ENCODE assay signal across 9 mouse cellular contexts in genomic region chr11:77214755-77215154, GRCm38 (mm10). TPM values are rescaled to one million over a fixed set of nuclear protein-coding genes. Genes with fewer than 3 reads are reported as not detected.
DNase-seq lines count a peak whose midpoint lies in the region; ATAC-seq and TF ChIP-seq lines count a peak whose summit lies in the region.
"Had no signal": no experiment of that assay in that cellular context is flagged by ENCODE, and none has a peak within 500 bp of the region (broad histone marks: within the 10 kb centered on the region; RNA-seq: fewer than 3 reads in every experiment).

No protein-coding gene starts in this region.

- peak; percentile 90 for TF ChIP-seq CTCF in liver, postnatal 0 days (IDR thresholded peaks at IDR 0.05; ENCODE audit: low read depth)

- no peak overlapping the region for H3K27ac ChIP-seq in ES-E14 (ENCODE audit: insufficient read depth, low read depth, low read length, poor library complexity, severe bottlenecking)
- H3K27ac ChIP-seq in forebrain, embryonic 11.5 days (ENCODE audit: low read depth, low read length), result no peak overlapping the region
- H3K27ac ChIP-seq in heart, embryonic 15.5 days, result no peak overlapping the region
- no peak overlapping the region for H3K27ac ChIP-seq in liver, postnatal 0 days (ENCODE audit: low read depth)
- no peak overlapping the region for H3K27ac ChIP-seq in neural tube, embryonic 13.5 days (replicated peaks)
- H3K27ac ChIP-seq: limb, embryonic 15.5 days had no signal

- WGBS in forebrain, embryonic 11.5 days, result 3% methylated on average over 1 of the region's 1 CpGs
- WGBS in heart, embryonic 15.5 days, result 6% methylated on average over 1 of the region's 1 CpGs
- WGBS in liver, postnatal 0 days (ENCODE audit: insufficient replicate concordance), result 0% methylated on average over 1 of the region's 1 CpGs
- 3% methylated on average over 1 of the region's 1 CpGs for WGBS in neural tube, embryonic 13.5 days

- no peak overlapping the region for H3K9ac ChIP-seq in ES-E14 (ENCODE audit: insufficient read depth, low read depth, low read length, poor library complexity, severe bottlenecking)
- H3K9ac ChIP-seq in forebrain, embryonic 11.5 days (ENCODE audit: low read length), result no peak overlapping the region
- H3K9ac ChIP-seq in heart, embryonic 15.5 days, result no peak overlapping the region
- no peak overlapping the region for H3K9ac ChIP-seq in liver, postnatal 0 days (replicated peaks)
- no peak overlapping the region for H3K9ac ChIP-seq in neural tube, embryonic 13.5 days

- no peak overlapping the region for H3K4me3 ChIP-seq in ES-E14 (ENCODE audit: insufficient read depth in 1 of 2, low read depth in 1 of 2, low read length in 2 of 2, poor library complexity in 1 of 2, severe bottlenecking in 1 of 2)
- no peak overlapping the region for H3K4me3 ChIP-seq in forebrain, embryonic 11.5 days (ENCODE audit: low read depth, low read length)
- no peak overlapping the region for H3K4me3 ChIP-seq in heart, embryonic 15.5 days
- no peak overlapping the region for H3K4me3 ChIP-seq in liver, postnatal 0 days (ENCODE audit: low read depth, low read length)
- H3K4me3 ChIP-seq in neural tube, embryonic 13.5 days, result no peak overlapping the region

- no peak for ATAC-seq in forebrain, embryonic 11.5 days (replicated peaks; ENCODE audit: low FRiP score)
- peak; percentile 45; the same call in 1 of the 2 replicates for ATAC-seq in heart, embryonic 15.5 days (replicated peaks; ENCODE audit: insufficient number of reproducible peaks, insufficient read depth, low FRiP score, low read depth)
- peak; percentile 43 for ATAC-seq in liver, postnatal 0 days
- 0 out of 2 replicates have a peak, but pooled peaks have one; percentile 55 for ATAC-seq in neural tube, embryonic 13.5 days (ENCODE audit: low read depth)

- H3K4me2 ChIP-seq in forebrain, embryonic 11.5 days (ENCODE audit: low read depth, low read length, severe bottlenecking), result peak overlapping the region; percentile 85; the same call in 1 of the 2 replicates
- peak overlapping the region; percentile 79; the same call in 1 of the 2 replicates for H3K4me2 ChIP-seq in heart, embryonic 15.5 days
- H3K4me2 ChIP-seq in liver, postnatal 0 days (ENCODE audit: low read depth, low read length), result peak overlapping the region; percentile 99
- peak overlapping the region; percentile 83 for H3K4me2 ChIP-seq in neural tube, embryonic 13.5 days

- 0 out of 2 replicates have a peak, but pooled peaks have one; percentile 19 for TF ChIP-seq EP300 in liver, postnatal 0 days (IDR thresholded peaks at IDR 0.05; ENCODE audit: low read depth)

- H3K36me3 ChIP-seq in ES-E14 (ENCODE audit: control insufficient read depth, insufficient read depth, low read length, poor library complexity, severe bottlenecking), result no peaks in the 10 kb centered on the region
- no peaks in the 10 kb centered on the region for H3K36me3 ChIP-seq in forebrain, embryonic 11.5 days (ENCODE audit: control insufficient read depth, insufficient read depth, low read length)
- H3K36me3 ChIP-seq in heart, embryonic 15.5 days, result no peaks in the 10 kb centered on the region
- no peaks in the 10 kb centered on the region for H3K36me3 ChIP-seq in liver, postnatal 0 days (replicated peaks; ENCODE audit: insufficient read depth, low read length)
- no peaks in the 10 kb centered on the region for H3K36me3 ChIP-seq in neural tube, embryonic 13.5 days
- H3K36me3 ChIP-seq: limb, embryonic 15.5 days had no signal

- H3K27me3 ChIP-seq in forebrain, embryonic 11.5 days (ENCODE audit: control insufficient read depth, insufficient read depth, low read length), result no peaks in the 10 kb centered on the region
- no peaks in the 10 kb centered on the region for H3K27me3 ChIP-seq in heart, embryonic 15.5 days
- H3K27me3 ChIP-seq in liver, postnatal 0 days (ENCODE audit: insufficient read depth, low read length), result no peaks in the 10 kb centered on the region
- no peaks in the 10 kb centered on the region for H3K27me3 ChIP-seq in neural tube, embryonic 13.5 days
- H3K27me3 ChIP-seq: limb, embryonic 15.5 days had no signal

- peak; percentile 26 for DNase-seq in ES-E14 (ENCODE audit: low read depth, low spot score)
- peak; percentile 43 for DNase-seq in c-Kit-negative CD71-positive TER-119-positive erythroid progenitor cells, embryonic 14.5 days (ENCODE audit: low read depth, low spot score)
- peak; percentile 63 for DNase-seq in forebrain, embryonic 11.5 days (ENCODE audit: low spot score)
- peak; percentile 53 to 74 for DNase-seq in kidney, postnatal 4 days
- DNase-seq in liver, postnatal 0 days, result peak; percentile 66
- DNase-seq in telencephalon, adult 2 months (ENCODE audit: low read depth, low spot score), result peak; percentile 44

- H3K9me3 ChIP-seq in ES-E14 (ENCODE audit: control insufficient read depth, insufficient read depth, low read depth, low read length), result no peaks in the 10 kb centered on the region
- no peaks in the 10 kb centered on the region for H3K9me3 ChIP-seq in forebrain, embryonic 11.5 days (ENCODE audit: control insufficient read depth, low read length)
- H3K9me3 ChIP-seq in heart, embryonic 15.5 days (replicated peaks), result no peaks in the 10 kb centered on the region
- no peaks in the 10 kb centered on the region for H3K9me3 ChIP-seq in liver, postnatal 0 days (ENCODE audit: low read length)
- no peaks in the 10 kb centered on the region for H3K9me3 ChIP-seq in neural tube, embryonic 13.5 days
- H3K9me3 ChIP-seq: limb, embryonic 15.5 days had no signal

- in situ Hi-C loops in ES-E14 (cut with MboI; ENCODE audit: low sequenced_read_pairs in 2 of 2, unreplicated experiment in 2 of 2), result no loop called here

- H3K4me1 ChIP-seq in ES-E14 (ENCODE audit: control insufficient read depth in 2 of 2, insufficient read depth in 2 of 2, low read length in 2 of 2, poor library complexity in 1 of 2), result peaks cover 0 to 3% of the 10 kb centered on the region in 2 experiments; a peak in 2 of 4 replicates
- peaks cover 2% of the 10 kb centered on the region; the same call in 1 of the 2 replicates for H3K4me1 ChIP-seq in forebrain, embryonic 11.5 days (replicated peaks; ENCODE audit: control insufficient read depth, insufficient read depth, low read length)
- peaks cover 17% of the 10 kb centered on the region for H3K4me1 ChIP-seq in heart, embryonic 15.5 days (replicated peaks)
- H3K4me1 ChIP-seq in liver, postnatal 0 days (ENCODE audit: insufficient read depth), result peaks cover 8% of the 10 kb centered on the region
- peaks cover 31% of the 10 kb centered on the region for H3K4me1 ChIP-seq in neural tube, embryonic 13.5 days (replicated peaks)

TF ChIP-seq in ES-E14, 5 proteins besides CTCF, POLR2A, EP300 and RAD21:
- TF ChIP-seq MAFK (IDR thresholded peaks at IDR 0.05; ENCODE audit: insufficient read depth, low read depth, low read length), result no peak
- 0 out of 2 replicates have a peak, but pooled peaks have one; percentile 41 for TF ChIP-seq ZC3H11A (IDR thresholded peaks at IDR 0.05; ENCODE audit: borderline replicate concordance, low read depth, low read length)
- TF ChIP-seq ZNF384 (IDR thresholded peaks at IDR 0.05; ENCODE audit: low read depth, low read length), result no peak

RNA-seq across cellular contexts. Expression of gene Ssh2, which starts 1.3 kb away (rescaled TPM):
- 6.7 and 7.7 TPM in 2 replicates for total RNA-seq in ES-E14 (2012; rRNA removed)
- 16.0 and 17.6 TPM in 2 replicates for polyA plus RNA-seq in forebrain, embryonic 11.5 days (2014; fragmentation: Nextera tagmentation; extraction: Ambion mirVana)
- 22.0 and 22.2 TPM in 2 replicates for polyA plus RNA-seq in heart, embryonic 15.5 days (2015; fragmentation: Nextera tagmentation; extraction: Ambion mirVana)
- 3.7 and 4.4 TPM in 2 replicates for polyA plus RNA-seq in liver, postnatal 0 days (2015; fragmentation: Nextera tagmentation; extraction: Ambion mirVana)
- 13.4 and 15.1 TPM in 2 replicates for polyA plus RNA-seq in neural tube, embryonic 13.5 days (2015; fragmentation: Nextera tagmentation; extraction: Ambion mirVana)

RNA-seq across cellular contexts. Expression of gene Efcab5, which starts 26.0 kb away (rescaled TPM):
- 0.11 and 0.27 TPM in 2 replicates for total RNA-seq in ES-E14 (2012; rRNA removed)
- polyA plus RNA-seq in forebrain, embryonic 11.5 days (2014; fragmentation: Nextera tagmentation; extraction: Ambion mirVana), result 0.13 and 1.0 TPM in 2 replicates
- polyA plus RNA-seq in heart, embryonic 15.5 days (2015; fragmentation: Nextera tagmentation; extraction: Ambion mirVana), result 0.28 and 0.30 TPM in 2 replicates
- 0.07 and 0.16 TPM in 2 replicates for polyA plus RNA-seq in liver, postnatal 0 days (2015; fragmentation: Nextera tagmentation; extraction: Ambion mirVana)
- 0.29 and 0.50 TPM in 2 replicates for polyA plus RNA-seq in neural tube, embryonic 13.5 days (2015; fragmentation: Nextera tagmentation; extraction: Ambion mirVana)
